Mouse (Mus musculus): ENCODE measurements around the gene Gm2115. TPM values are rescaled to one million over a fixed set of nuclear protein-coding genes. Genes with fewer than 3 reads are reported as not detected.

Gene Gm2115
- polyA plus RNA-seq (2012; ENCODE audit: low replicate concordance), result 0.02 TPM in 1 of 2 replicates, not detected in the other

DNA sequence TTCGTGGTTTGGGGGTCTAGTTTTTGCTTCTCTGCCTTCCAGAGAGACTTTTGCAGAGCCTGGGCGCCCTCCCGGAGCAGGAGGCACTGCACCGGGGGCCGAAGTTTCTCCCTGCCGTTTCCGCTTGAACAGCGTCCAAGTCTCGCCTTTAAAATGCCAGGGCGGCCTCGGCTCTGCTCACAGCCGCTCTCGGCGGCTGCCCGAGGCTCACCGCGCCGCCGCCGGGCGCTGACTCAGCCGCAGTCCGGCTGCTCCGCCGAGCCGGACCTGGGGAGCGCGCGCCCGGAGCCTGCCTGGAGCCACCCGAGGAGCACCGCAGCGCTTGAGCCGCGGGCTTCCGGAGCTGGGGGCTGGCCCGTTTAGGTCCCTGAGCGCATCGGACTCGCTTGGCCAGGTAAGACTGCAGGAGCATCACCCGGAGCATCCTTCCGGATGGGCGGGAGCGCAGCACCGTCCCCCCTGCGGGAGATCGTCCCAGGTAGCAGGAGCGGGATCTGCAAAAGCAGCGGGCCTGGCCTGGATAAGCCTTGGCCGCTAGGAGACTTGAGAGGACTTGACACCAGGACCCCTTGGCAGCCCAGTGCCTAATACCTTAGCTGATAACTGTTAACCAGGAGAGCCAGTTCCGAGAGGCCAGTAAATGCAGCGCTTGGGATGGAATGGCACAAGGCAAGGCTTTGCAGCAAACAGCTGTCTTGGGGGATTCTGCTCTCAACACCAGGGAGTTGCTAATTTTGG lies at the start of gene Gm2115:
Gm2115 (plus strand) TSS at position 159 of the 738 bp plus-strand sequence.

DNA sequence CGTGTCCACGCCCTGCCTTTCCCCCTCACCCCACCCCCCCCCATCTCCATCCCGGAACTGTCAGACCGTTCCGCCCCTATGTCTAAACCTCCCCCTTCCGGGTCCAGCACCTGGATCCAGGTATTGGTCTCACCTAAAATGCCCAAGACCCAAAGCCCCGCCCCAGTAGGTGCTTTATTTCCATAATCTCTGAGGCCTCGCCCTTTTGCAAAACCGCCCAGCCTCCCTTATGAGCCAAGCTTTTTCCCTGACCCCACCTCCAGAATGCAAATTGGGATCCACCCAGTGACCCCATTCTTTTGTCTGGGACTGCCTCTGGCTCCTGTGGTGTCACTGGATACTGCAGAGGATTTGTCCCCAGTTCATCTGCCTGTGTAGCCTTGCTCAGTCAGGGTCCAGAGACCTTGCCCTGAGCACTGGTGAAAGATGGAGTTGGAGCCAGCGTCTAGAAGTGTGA lies 77.6 kb downstream of the Gm2115 start, which contains the start of gene Fah:
Fah (minus strand) TSS at position 430 of the 457 bp plus-strand sequence.

Other genes starting within 250 kb of the Gm2115 start
- gene Arnt2, start 118.8 kb upstream of the Gm2115 start, polyA plus RNA-seq (2012; ENCODE audit: low replicate concordance), result 0.23 and 0.65 TPM in 2 replicates
- gene Fah, start 77.8 kb downstream of the Gm2115 start, polyA plus RNA-seq (2012; ENCODE audit: low replicate concordance), result 0.65 and 1.2 TPM in 2 replicates
- 9.3 and 11.8 TPM in 2 replicates for gene Zfand6, start 161.0 kb downstream of the Gm2115 start, polyA plus RNA-seq (2012; ENCODE audit: low replicate concordance)